Mouse (Mus musculus): ENCODE results near the gene Olfr112. TPM values are rescaled to one million over a fixed set of nuclear protein-coding genes. Genes with fewer than 3 reads are reported as not detected.

The Olfr112 gene
- polyA plus RNA-seq (2014; fragmentation: Illumina TruSeq; extraction: RNeasy Lipid Tissue Mini Kit (QIAGEN cat#74804); ENCODE audit: low read depth, low replicate concordance) = not detected

DNA sequence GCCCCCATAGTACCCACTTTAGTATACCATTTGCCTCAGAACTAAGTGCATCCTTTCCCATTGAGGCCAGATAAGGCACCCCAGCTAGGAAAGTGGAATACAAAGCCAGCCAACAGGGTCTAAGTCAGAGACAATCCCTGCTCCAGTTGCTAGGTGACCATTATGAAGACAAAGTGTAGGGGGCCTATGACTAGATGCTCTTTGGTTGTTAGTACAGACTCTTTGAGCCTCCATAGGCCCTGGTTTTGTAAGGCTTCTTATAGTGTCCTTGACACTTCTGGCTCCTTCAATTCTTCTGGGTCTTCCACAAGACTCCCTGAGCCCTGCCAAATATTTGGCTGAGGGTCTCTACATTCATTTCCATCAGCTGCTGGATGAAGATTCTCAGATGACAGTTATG lies at the start of gene Olfr112:
TSS of gene Olfr112 (minus strand) at position 101 of the 400 bp plus-strand sequence.

DNA sequence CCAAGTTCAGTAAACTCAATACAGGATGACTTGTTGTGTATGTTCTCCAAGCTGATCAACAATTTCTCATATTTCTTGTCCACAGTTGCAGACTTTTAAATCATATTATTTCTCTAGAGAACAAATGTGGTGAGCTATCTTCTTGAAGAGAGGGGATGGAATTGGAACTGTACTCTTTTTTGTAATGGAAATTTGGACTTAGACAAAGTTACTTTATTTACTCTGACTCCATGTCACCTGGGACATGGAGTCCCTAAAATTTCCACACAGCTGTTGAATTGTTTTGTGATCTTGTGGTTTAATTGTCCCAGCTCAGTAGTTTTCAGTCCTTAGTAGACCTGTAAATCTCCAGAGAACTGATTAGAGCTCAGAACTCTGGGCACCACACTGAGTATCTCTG lies 23.4 kb upstream of the Olfr112 start, which contains the start of gene Olfr114:
TSS of gene Olfr114 (minus strand) at position 101 of the 400 bp plus-strand sequence.

DNA sequence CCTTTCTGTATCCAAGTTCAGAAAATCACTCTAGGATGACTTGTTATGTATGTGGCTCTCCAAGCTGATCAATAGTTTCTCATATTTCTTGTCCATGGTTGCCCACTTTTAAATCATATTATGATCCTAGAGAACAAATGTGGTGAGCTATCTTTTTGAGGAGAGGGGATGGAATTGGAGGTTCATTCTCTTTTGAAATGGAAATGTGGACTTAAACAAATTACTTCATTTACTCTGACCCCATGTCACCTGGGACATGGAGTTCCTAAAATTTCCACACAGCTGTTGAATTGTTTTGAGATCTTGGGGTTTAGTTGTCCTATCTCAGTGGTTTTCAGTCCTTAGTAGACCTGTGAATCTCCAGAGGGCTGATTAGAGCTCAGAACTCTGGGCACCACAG lies 8.3 kb upstream of the Olfr112 start, which contains the start of gene Olfr113:
TSS of gene Olfr113 (minus strand) at position 101 of the 400 bp plus-strand sequence.

Other genes with a start within 250 kb of the Olfr112 start
- not detected for gene Olfr103, start 229.8 kb downstream of the Olfr112 start, polyA plus RNA-seq (2014; fragmentation: Illumina TruSeq; extraction: RNeasy Lipid Tissue Mini Kit (QIAGEN cat#74804); ENCODE audit: low read depth, low replicate concordance)
- not detected for gene Olfr104-ps, start 209.9 kb downstream of the Olfr112 start, polyA plus RNA-seq (2014; fragmentation: Illumina TruSeq; extraction: RNeasy Lipid Tissue Mini Kit (QIAGEN cat#74804); ENCODE audit: low read depth, low replicate concordance)
- not detected for gene Olfr105-ps, start 190.4 kb downstream of the Olfr112 start, polyA plus RNA-seq (2014; fragmentation: Illumina TruSeq; extraction: RNeasy Lipid Tissue Mini Kit (QIAGEN cat#74804); ENCODE audit: low read depth, low replicate concordance)
- not detected for gene Olfr106-ps, start 179.1 kb downstream of the Olfr112 start, polyA plus RNA-seq (2014; fragmentation: Illumina TruSeq; extraction: RNeasy Lipid Tissue Mini Kit (QIAGEN cat#74804); ENCODE audit: low read depth, low replicate concordance)
- not detected for gene Olfr107, start 170.2 kb downstream of the Olfr112 start, polyA plus RNA-seq (2014; fragmentation: Illumina TruSeq; extraction: RNeasy Lipid Tissue Mini Kit (QIAGEN cat#74804); ENCODE audit: low read depth, low replicate concordance)
- not detected for gene Olfr108, start 124.0 kb downstream of the Olfr112 start, polyA plus RNA-seq (2014; fragmentation: Illumina TruSeq; extraction: RNeasy Lipid Tissue Mini Kit (QIAGEN cat#74804); ENCODE audit: low read depth, low replicate concordance)
- gene Olfr109, start 110.5 kb downstream of the Olfr112 start, polyA plus RNA-seq (2014; fragmentation: Illumina TruSeq; extraction: RNeasy Lipid Tissue Mini Kit (QIAGEN cat#74804); ENCODE audit: low read depth, low replicate concordance) = not detected
- gene H2-M2, start 85.9 kb downstream of the Olfr112 start, polyA plus RNA-seq (2014; fragmentation: Illumina TruSeq; extraction: RNeasy Lipid Tissue Mini Kit (QIAGEN cat#74804); ENCODE audit: low read depth, low replicate concordance) = not detected
- not detected for gene Olfr110, start 77.0 kb downstream of the Olfr112 start, polyA plus RNA-seq (2014; fragmentation: Illumina TruSeq; extraction: RNeasy Lipid Tissue Mini Kit (QIAGEN cat#74804); ENCODE audit: low read depth, low replicate concordance)
- not detected for gene Olfr111, start 61.4 kb downstream of the Olfr112 start, polyA plus RNA-seq (2014; fragmentation: Illumina TruSeq; extraction: RNeasy Lipid Tissue Mini Kit (QIAGEN cat#74804); ENCODE audit: low read depth, low replicate concordance)
- gene Olfr113, start 8.2 kb upstream of the Olfr112 start, polyA plus RNA-seq (2014; fragmentation: Illumina TruSeq; extraction: RNeasy Lipid Tissue Mini Kit (QIAGEN cat#74804); ENCODE audit: low read depth, low replicate concordance) = not detected
- not detected for gene Olfr114, start 23.3 kb upstream of the Olfr112 start, polyA plus RNA-seq (2014; fragmentation: Illumina TruSeq; extraction: RNeasy Lipid Tissue Mini Kit (QIAGEN cat#74804); ENCODE audit: low read depth, low replicate concordance)
- not detected for gene Olfr115, start 57.7 kb upstream of the Olfr112 start, polyA plus RNA-seq (2014; fragmentation: Illumina TruSeq; extraction: RNeasy Lipid Tissue Mini Kit (QIAGEN cat#74804); ENCODE audit: low read depth, low replicate concordance)
- not detected for gene Olfr116, start 57.7 kb upstream of the Olfr112 start, polyA plus RNA-seq (2014; fragmentation: Illumina TruSeq; extraction: RNeasy Lipid Tissue Mini Kit (QIAGEN cat#74804); ENCODE audit: low read depth, low replicate concordance)
- not detected for gene Olfr117, start 94.3 kb upstream of the Olfr112 start, polyA plus RNA-seq (2014; fragmentation: Illumina TruSeq; extraction: RNeasy Lipid Tissue Mini Kit (QIAGEN cat#74804); ENCODE audit: low read depth, low replicate concordance)
- not detected for gene Olfr118, start 97.5 kb upstream of the Olfr112 start, polyA plus RNA-seq (2014; fragmentation: Illumina TruSeq; extraction: RNeasy Lipid Tissue Mini Kit (QIAGEN cat#74804); ENCODE audit: low read depth, low replicate concordance)
- gene Olfr119, start 127.1 kb upstream of the Olfr112 start, polyA plus RNA-seq (2014; fragmentation: Illumina TruSeq; extraction: RNeasy Lipid Tissue Mini Kit (QIAGEN cat#74804); ENCODE audit: low read depth, low replicate concordance) = not detected
- not detected for gene Olfr120, start 152.4 kb upstream of the Olfr112 start, polyA plus RNA-seq (2014; fragmentation: Illumina TruSeq; extraction: RNeasy Lipid Tissue Mini Kit (QIAGEN cat#74804); ENCODE audit: low read depth, low replicate concordance)
- not detected for gene Olfr121, start 179.4 kb upstream of the Olfr112 start, polyA plus RNA-seq (2014; fragmentation: Illumina TruSeq; extraction: RNeasy Lipid Tissue Mini Kit (QIAGEN cat#74804); ENCODE audit: low read depth, low replicate concordance)
- not detected for gene Olfr122, start 199.2 kb upstream of the Olfr112 start, polyA plus RNA-seq (2014; fragmentation: Illumina TruSeq; extraction: RNeasy Lipid Tissue Mini Kit (QIAGEN cat#74804); ENCODE audit: low read depth, low replicate concordance)
- not detected for gene Olfr123, start 224.1 kb upstream of the Olfr112 start, polyA plus RNA-seq (2014; fragmentation: Illumina TruSeq; extraction: RNeasy Lipid Tissue Mini Kit (QIAGEN cat#74804); ENCODE audit: low read depth, low replicate concordance)
- not detected for gene Olfr124, start 230.4 kb upstream of the Olfr112 start, polyA plus RNA-seq (2014; fragmentation: Illumina TruSeq; extraction: RNeasy Lipid Tissue Mini Kit (QIAGEN cat#74804); ENCODE audit: low read depth, low replicate concordance)

Measured in heart, adult 10 weeks (tissue).